In the genomic region with DNA sequence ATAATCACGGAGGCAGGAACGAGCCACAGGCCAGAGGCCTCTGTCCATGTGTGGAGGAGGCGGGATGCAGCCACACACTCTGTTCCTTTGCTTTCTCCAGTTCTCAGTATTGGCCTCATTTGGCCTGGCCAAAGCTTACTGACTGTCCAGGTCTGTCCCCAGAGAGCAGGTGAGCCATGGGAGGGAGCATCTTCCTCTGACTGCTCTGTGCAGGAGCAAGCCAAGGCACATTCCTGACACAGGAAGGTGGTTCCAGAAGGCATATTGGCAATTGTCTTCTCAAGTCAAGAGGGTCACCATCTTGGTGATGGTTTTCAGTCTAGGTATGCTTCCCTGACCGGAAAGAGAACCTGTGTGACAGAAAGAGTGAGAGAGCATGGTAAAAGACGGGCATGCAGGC, we compare ENCODE assay signal across 24 mouse cellular contexts. TPM values are rescaled to one million over a fixed set of nuclear protein-coding genes. Genes with fewer than 3 reads are reported as not detected.
DNase-seq lines count a peak whose midpoint lies in the region; ATAC-seq lines count a peak whose summit lies in the region.
"Had no signal": no experiment of that assay in that cellular context is flagged by ENCODE, and none has a peak within 500 bp of the region (broad histone marks: within the 10 kb centered on the region; RNA-seq: fewer than 3 reads in every experiment).

No protein-coding gene starts in this region.

- H3K9ac ChIP-seq in heart, embryonic 12.5 days: no peak overlapping the region
- no peak overlapping the region for H3K9ac ChIP-seq in liver, embryonic 12.5 days
- H3K9ac ChIP-seq: embryonic facial prominence, embryonic 12.5 days; forebrain, embryonic 13.5 days; forebrain, embryonic 15.5 days had no signal

- peaks cover 76% of the 10 kb centered on the region for H3K36me3 ChIP-seq in heart, embryonic 12.5 days
- peaks cover 68% of the 10 kb centered on the region for H3K36me3 ChIP-seq in heart, embryonic 10.5 days
- peaks cover 63% of the 10 kb centered on the region for H3K36me3 ChIP-seq in liver, embryonic 12.5 days

- DNase-seq in heart, embryonic 10.5 days (ENCODE audit: low spot score): no peak
- DNase-seq in liver: no peak
- DNase-seq in gastrocnemius, postnatal 25 days: no peak
- DNase-seq: adrenal gland, adult 8-10 months; adrenal gland, postnatal 14 days; adrenal gland, postnatal 36 days; B cell, adult 2 months; cerebellum, adult 11-12 months; cerebellum, adult 2 months; cerebellum, adult 9-10 months; cerebellum, postnatal 10 days; cerebellum, postnatal 25 days had no signal

- no peak overlapping the region for H3K4me2 ChIP-seq in heart, embryonic 12.5 days
- no peak overlapping the region for H3K4me2 ChIP-seq in liver, embryonic 12.5 days
- H3K4me2 ChIP-seq: embryonic facial prominence, embryonic 12.5 days; forebrain, embryonic 13.5 days; forebrain, embryonic 15.5 days had no signal

- H3K4me1 ChIP-seq in heart, embryonic 12.5 days (replicated peaks): no peaks in the 10 kb centered on the region
- no peaks in the 10 kb centered on the region for H3K4me1 ChIP-seq in heart, embryonic 10.5 days
- H3K4me1 ChIP-seq in liver, embryonic 12.5 days: 0 out of 2 replicates have a peak, but pooled peaks cover 2% of the 10 kb centered on the region
- H3K4me1 ChIP-seq: embryonic facial prominence, embryonic 10.5 days; embryonic facial prominence, embryonic 12.5 days; forebrain, embryonic 13.5 days; forebrain, embryonic 15.5 days had no signal

- ATAC-seq in heart, embryonic 12.5 days (ENCODE audit: insufficient number of reproducible peaks, low FRiP score): 0 out of 2 replicates have a peak, but pooled peaks have one; percentile 33
- ATAC-seq in liver, embryonic 12.5 days: no peak
- ATAC-seq in monocyte, adult 5-6 weeks (replicated peaks; ENCODE audit: insufficient number of reproducible peaks, low FRiP score, low TSS enrichment, poor library complexity, severe bottlenecking): 0 out of 2 replicates have a peak, but pooled peaks have one; percentile 12
- ATAC-seq: activated CD4-positive, CD25-positive, alpha-beta regulatory T cell, adult 4 months; CD4-positive, CD25-positive, alpha-beta regulatory T cell, adult 4 months; forebrain, embryonic 13.5 days; forebrain, embryonic 15.5 days; Patski had no signal

- no peak overlapping the region for H3K27ac ChIP-seq in heart, embryonic 12.5 days (ENCODE audit: poor library complexity, severe bottlenecking)
- H3K27ac ChIP-seq in heart, embryonic 10.5 days: no peak overlapping the region
- peak overlapping the region; percentile 21; the same call in 1 of the 2 replicates for H3K27ac ChIP-seq in liver, embryonic 12.5 days
- H3K27ac ChIP-seq: embryonic facial prominence, embryonic 10.5 days; embryonic facial prominence, embryonic 12.5 days; forebrain, embryonic 13.5 days; forebrain, embryonic 15.5 days had no signal

- H3K4me3 ChIP-seq in heart, embryonic 12.5 days: no peak overlapping the region
- H3K4me3 ChIP-seq in heart, embryonic 10.5 days: no peak overlapping the region
- no peak overlapping the region for H3K4me3 ChIP-seq in liver, embryonic 12.5 days
- H3K4me3 ChIP-seq: embryonic facial prominence, embryonic 10.5 days; embryonic facial prominence, embryonic 12.5 days; forebrain, embryonic 13.5 days; forebrain, embryonic 15.5 days had no signal

- no peaks in the 10 kb centered on the region for H3K9me3 ChIP-seq in heart, embryonic 12.5 days (replicated peaks)
- no peaks in the 10 kb centered on the region for H3K9me3 ChIP-seq in heart, embryonic 10.5 days
- no peaks in the 10 kb centered on the region for H3K9me3 ChIP-seq in liver, embryonic 12.5 days (replicated peaks)
- H3K9me3 ChIP-seq: embryonic facial prominence, embryonic 10.5 days; embryonic facial prominence, embryonic 12.5 days; forebrain, embryonic 13.5 days; forebrain, embryonic 15.5 days; G1E had no signal

- H3K27me3 ChIP-seq in heart, embryonic 12.5 days (replicated peaks): no peaks in the 10 kb centered on the region
- H3K27me3 ChIP-seq in heart, embryonic 10.5 days (ENCODE audit: insufficient read depth, poor library complexity, severe bottlenecking): no peaks in the 10 kb centered on the region
- H3K27me3 ChIP-seq in liver, embryonic 12.5 days (replicated peaks): no peaks in the 10 kb centered on the region
- H3K27me3 ChIP-seq: CH12.LX; embryonic facial prominence, embryonic 12.5 days; forebrain, embryonic 13.5 days; forebrain, embryonic 15.5 days; Patski had no signal

- 80% methylated on average over 5 of the region's 5 CpGs for WGBS in heart, embryonic 12.5 days
- 87% methylated on average over 5 of the region's 5 CpGs for WGBS in heart, embryonic 10.5 days
- 85% methylated on average over 5 of the region's 5 CpGs for WGBS in liver, embryonic 12.5 days (ENCODE audit: insufficient replicate concordance)

RNA-seq across cellular contexts. Expression of a gene that starts 14.7 kb away (rescaled TPM):
- 13.5 and 13.6 TPM in 2 replicates for polyA plus RNA-seq in heart, embryonic 12.5 days (2016; fragmentation: Nextera tagmentation; extraction: Ambion mirVana)
- 13.3 and 18.3 TPM in 2 replicates for polyA plus RNA-seq in heart, embryonic 10.5 days (2016; fragmentation: Nextera tagmentation; extraction: Ambion mirVana)
- 9.4 and 11.5 TPM in 2 replicates for polyA plus RNA-seq in liver, embryonic 12.5 days (2016; fragmentation: Nextera tagmentation; extraction: Ambion mirVana)
- 47.8 to 86.1 TPM (median 71.4 TPM) in 3 replicates for total RNA-seq in monocyte, adult 5-6 weeks (2017)
- total RNA-seq in gastrocnemius, postnatal 25 days (2021): 1 to 10 TPM; 3.9 to 5.1 TPM

RNA-seq across cellular contexts. Expression of a gene that starts 19.5 kb away (rescaled TPM):
- polyA plus RNA-seq in heart, embryonic 12.5 days (2016; fragmentation: Nextera tagmentation; extraction: Ambion mirVana): 23.9 and 24.0 TPM in 2 replicates
- polyA plus RNA-seq in heart, embryonic 10.5 days (2016; fragmentation: Nextera tagmentation; extraction: Ambion mirVana): 25.5 and 26.8 TPM in 2 replicates
- polyA plus RNA-seq in liver, embryonic 12.5 days (2016; fragmentation: Nextera tagmentation; extraction: Ambion mirVana): 17.8 and 18.3 TPM in 2 replicates
- total RNA-seq in monocyte, adult 5-6 weeks (2017): 7.4 to 12.5 TPM (median 9.8 TPM) in 3 replicates
- total RNA-seq in gastrocnemius, postnatal 25 days (2021): 10 to 100 TPM; 23.0 to 23.8 TPM

RNA-seq across cellular contexts. Expression of a gene that starts 23.7 kb away (rescaled TPM):
- polyA plus RNA-seq in heart, embryonic 12.5 days (2016; fragmentation: Nextera tagmentation; extraction: Ambion mirVana): 81.1 and 85.4 TPM in 2 replicates
- polyA plus RNA-seq in heart, embryonic 10.5 days (2016; fragmentation: Nextera tagmentation; extraction: Ambion mirVana): 49.6 and 54.5 TPM in 2 replicates
- 85.3 and 95.9 TPM in 2 replicates for polyA plus RNA-seq in liver, embryonic 12.5 days (2016; fragmentation: Nextera tagmentation; extraction: Ambion mirVana)
- 78.3 to 109 TPM (median 102 TPM) in 3 replicates for total RNA-seq in monocyte, adult 5-6 weeks (2017)
- total RNA-seq in gastrocnemius, postnatal 25 days (2021): 100 to 1,000 TPM; 107 to 134 TPM

RNA-seq across cellular contexts. Expression of a gene that starts 37.7 kb away (rescaled TPM):
- polyA plus RNA-seq in heart, embryonic 12.5 days (2016; fragmentation: Nextera tagmentation; extraction: Ambion mirVana): 71.8 and 75.3 TPM in 2 replicates
- 74.4 and 80.5 TPM in 2 replicates for polyA plus RNA-seq in heart, embryonic 10.5 days (2016; fragmentation: Nextera tagmentation; extraction: Ambion mirVana)
- 60.1 and 65.7 TPM in 2 replicates for polyA plus RNA-seq in liver, embryonic 12.5 days (2016; fragmentation: Nextera tagmentation; extraction: Ambion mirVana)
- 178 to 275 TPM (median 193 TPM) in 3 replicates for total RNA-seq in monocyte, adult 5-6 weeks (2017)
- 10 to 100 TPM; 35.3 to 37.7 TPM for total RNA-seq in gastrocnemius, postnatal 25 days (2021)
